Mouse (Mus musculus) cerebellum, adult 2 months (tissue): ENCODE results near the gene Lims1.

Experiments used
- CTCF ChIP-seq: fragments of 200-500 bp; IDR thresholded peaks from 2 replicates; pipeline ENCODE4 v1.5.1; 2011; ENCODE audit warnings: low read depth, mild to moderate bottlenecking, control low read depth, low read length, moderate library complexity, borderline replicate concordance; ENCODE audit not compliant: insufficient read depth
- POLR2A ChIP-seq: fragments of 200-500 bp; IDR thresholded peaks from 2 replicates; pipeline ENCODE4 v1.6.1; 2011; ENCODE audit warnings: low read length, control low read depth, borderline replicate concordance; ENCODE audit not compliant: insufficient read depth

DNA sequence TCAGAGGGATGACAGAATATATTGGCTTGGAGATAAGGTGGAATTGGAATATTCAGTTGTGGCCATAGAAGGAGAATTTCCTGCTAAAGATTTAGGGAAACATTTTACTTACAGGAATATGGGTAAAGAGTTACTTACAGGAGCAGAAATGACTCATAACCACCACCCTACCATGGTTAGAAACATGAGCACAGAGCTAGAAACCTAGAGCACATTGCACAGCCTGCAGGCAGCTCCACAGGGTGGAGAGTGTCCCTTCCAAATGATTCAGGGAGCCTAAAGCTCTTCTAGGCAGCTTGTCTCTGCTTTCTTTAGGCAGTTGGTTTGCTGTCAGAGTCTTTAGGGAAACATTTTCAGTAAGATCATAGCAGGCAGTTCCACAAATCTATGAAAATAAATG lies 8.5 kb downstream of the Lims1 start:
- TF ChIP-seq POLR2A, result no peak
- TF ChIP-seq CTCF, result no peak
